Mouse (Mus musculus) cortical plate, adult 2 months (tissue): Measurements from ENCODE around the gene Hivep3.

Experiments
- CTCF ChIP-seq: fragments of 200-500 bp; IDR thresholded peaks from 2 replicates; pipeline ENCODE4 v1.5.1; 2011; ENCODE audit warnings: mild to moderate bottlenecking, control low read depth, low read length; ENCODE audit not compliant: insufficient read depth; ENCODE audit errors: extremely low read depth
- POLR2A ChIP-seq: fragments of 200-500 bp; IDR thresholded peaks from 2 replicates; pipeline ENCODE4 v1.6.1; 2011; ENCODE audit warnings: mild to moderate bottlenecking, low read length, control low read depth; ENCODE audit not compliant: insufficient read depth; ENCODE audit errors: extremely low read depth

DNA sequence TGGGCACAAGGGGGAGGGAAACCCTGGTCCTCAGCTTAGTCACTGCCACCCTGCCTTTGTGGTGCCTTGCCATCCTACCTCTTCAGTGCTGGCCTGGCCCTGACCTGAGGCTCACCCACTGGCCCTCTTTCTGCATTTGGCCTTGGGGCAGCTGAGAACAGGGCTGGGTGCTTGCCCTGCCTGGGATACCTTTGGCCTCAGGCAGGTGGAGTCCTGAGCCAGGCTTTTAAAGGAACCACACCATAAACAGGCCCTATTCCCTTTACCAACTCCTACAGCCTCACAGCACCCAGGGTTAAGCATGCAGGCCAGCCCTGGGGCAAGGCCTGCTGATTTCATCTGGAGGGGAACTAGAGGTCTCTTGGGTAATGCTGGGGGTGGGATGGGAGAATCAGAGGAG is 447.0 kb downstream of the Hivep3 start:
- no peak for TF ChIP-seq CTCF
- TF ChIP-seq POLR2A = no peak
